Mouse (Mus musculus) thymus, postnatal 14 days (tissue): ENCODE measurements around the gene Msh6.
"Not testable (repeated sequence)": the region's sequence is repeated elsewhere in the genome, so short reads cannot be mapped to it uniquely, and the experiment has no call there.

ENCODE experiments used
- DNase-seq: peaks from one replicate; pipeline ENCODE4 v3.0.0; 2021

The Msh6 gene

DNA sequence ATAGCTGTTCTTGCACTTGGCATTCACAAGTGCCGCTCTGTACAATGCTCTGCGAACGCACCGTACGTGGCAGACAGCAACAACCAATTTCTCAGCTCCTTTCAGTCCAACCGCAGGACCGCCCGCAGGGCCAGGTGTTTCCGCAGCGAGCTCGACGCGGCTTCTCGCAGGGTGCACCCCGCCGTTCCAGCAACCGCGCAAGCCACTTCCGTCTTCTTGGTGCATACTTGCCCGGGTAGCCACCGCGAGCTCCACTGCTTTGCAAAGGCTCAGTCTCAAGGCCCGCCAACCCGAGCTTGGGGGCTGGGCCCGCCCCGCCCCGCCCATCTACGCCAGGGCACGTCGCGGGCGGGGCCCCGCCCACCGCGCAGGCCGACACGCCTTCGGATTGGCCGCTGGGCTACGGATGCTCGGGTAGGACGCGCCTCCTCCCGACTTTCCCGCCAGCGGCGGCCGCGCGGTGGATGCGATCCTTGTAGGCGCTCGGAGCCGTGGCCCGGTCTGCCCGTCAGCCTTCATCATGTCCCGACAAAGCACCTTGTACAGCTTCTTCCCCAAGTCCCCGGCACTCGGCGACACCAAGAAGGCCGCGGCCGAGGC is at the start of gene Msh6:
Msh6 (plus strand) TSS at position 434 of the 600 bp plus-strand sequence.
- peak; percentile 99 for DNase-seq

DNA sequence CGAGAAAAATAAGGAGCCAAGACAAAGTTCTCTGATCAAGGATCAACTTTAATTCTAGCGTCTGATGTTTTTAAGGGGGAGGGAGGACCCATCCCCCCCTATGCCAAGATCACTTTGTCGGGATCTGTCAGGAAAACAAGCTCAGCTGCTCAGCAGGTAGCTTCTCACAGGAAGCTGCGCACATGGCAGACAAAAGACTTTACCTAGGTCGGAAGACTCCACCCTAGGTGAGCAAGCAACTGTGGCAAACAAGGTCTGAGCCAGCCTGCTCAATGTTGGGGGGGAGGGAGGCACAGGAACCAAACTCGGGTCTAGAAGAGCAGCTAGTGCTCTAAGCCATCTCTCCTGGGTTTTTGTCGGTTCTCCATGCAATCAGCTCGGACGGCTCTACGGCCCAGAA is 40.5 kb upstream of the Msh6 start:
- DNase-seq, result no peak

DNA sequence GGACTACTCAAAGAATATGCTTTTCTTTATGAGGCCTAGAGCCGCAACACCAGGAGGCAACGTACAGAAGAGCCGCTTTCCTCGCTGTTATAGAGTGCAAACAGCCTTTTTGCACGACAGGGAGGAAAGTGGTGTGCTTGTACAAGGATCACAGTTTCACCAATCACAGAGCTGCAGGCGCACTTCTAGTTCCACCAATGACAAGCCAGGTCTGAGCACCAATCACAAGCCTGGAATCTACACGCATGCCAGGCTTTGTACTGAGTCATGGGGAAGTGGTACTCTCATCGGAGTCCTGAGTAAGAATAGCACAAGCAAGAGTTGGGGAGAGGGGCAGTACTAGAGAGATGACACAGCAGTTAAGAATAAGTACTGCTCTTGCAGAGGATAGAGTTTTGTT is 40.1 kb upstream of the Msh6 start:
- DNase-seq, result no peak

DNA sequence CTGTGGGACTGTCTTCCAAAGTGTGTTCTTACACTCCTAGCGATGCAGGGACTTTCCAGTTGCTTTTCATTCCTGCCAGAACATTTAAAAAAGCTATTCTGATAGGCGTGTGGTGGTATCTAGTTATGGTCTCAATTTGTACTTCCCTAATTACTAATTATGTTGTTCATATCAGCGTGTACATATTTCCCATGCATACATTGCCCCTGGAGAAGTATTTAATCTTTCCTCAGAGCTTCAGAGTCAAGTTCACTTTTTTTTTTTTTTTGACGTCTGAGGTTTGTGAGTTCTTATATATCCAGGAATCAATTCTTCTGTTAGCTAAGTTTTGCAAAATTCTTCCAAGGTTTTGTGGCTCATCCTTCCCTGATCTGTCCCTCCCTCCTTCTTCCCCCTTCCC is 38.7 kb upstream of the Msh6 start:
- no peak for DNase-seq

DNA sequence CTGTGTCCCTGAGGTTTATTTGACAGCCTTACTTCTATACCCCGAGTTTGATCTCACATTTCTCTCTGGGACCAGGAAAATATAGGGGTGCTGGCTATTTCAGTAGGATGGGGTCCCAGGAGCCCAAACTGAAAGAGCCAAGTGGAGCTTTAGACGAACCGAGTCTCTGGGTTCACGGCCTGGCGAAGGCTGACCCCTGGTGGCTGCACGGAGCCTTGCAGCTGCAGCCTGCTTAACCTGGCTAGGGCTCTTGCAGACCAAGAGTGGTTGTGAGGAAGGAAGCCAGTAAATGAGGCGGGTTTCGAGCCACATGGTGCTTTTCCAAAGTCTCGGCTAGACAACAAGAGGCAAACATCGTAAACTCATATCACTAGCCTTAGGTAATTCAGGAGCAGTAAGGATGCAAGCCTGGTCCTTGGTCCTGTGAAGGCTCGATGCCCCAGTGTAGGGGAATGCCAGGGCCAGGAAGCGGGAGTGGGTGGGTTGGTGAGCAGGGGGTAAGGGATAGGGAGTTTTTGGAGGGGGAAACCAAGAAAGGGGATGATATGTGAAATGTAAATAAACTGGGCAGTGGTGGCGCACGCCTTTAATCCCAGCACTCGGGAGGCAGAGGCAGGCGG is 25.8 kb upstream of the Msh6 start:
- DNase-seq, result peak; percentile 83

DNA sequence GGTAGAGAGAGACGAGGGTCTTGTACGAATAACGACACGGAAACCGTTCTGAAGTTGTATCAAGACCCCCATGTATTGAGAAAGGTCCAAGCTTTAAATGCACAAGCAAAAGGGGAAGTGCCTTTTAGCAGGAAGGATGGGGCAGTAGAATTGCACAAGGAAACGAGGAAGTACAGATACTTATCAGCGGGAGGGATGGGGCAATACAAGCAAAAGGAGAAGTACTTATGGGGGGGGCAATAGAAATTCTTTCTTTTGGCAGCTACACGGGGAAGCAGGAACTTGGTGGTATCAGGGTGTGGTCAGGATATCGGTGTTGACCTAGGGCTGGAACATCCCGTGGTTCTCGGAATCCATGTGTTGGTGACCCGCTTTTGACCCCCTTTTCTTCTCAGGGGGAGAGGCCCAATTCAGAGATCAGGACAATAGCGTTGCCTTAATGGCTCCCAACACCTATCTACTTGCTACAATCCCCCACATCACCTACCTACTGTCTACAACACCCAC is 20.2 kb upstream of the Msh6 start:
- DNase-seq, result not testable (repeated sequence)

DNA sequence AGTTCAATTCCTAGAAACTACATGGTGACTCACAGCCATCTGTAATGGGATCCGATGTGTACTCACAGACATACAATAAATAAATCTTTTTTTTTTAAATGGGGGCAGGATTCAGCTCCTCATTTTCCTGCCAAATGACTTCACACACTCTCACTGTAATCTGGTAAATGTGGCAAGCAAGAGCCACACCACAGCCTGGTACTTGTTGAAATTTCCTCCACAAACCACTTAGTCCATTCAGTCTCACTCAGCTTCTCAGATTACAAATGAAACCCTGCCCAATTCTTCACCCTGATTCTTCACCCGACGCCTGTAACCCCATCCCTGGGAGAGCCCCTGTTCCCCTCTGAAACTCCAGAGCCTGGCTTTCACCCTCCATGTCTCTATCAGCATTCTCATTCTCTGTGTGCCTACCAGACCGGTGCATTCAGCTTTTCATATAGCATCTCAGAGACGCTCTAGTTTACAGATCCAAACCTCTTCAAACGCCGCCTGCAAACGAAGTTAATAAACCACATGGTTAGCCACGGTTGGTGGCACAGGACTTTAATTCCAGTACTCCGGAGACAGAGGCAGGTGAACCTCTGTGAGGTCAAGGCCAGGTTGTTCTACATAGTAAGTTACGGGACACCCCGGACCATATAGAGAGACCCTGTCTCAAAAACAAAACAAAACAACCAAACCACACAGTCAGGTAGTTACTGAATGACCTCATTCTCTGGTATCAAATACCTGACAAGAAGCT is 17.6 kb upstream of the Msh6 start:
- no peak for DNase-seq

DNA sequence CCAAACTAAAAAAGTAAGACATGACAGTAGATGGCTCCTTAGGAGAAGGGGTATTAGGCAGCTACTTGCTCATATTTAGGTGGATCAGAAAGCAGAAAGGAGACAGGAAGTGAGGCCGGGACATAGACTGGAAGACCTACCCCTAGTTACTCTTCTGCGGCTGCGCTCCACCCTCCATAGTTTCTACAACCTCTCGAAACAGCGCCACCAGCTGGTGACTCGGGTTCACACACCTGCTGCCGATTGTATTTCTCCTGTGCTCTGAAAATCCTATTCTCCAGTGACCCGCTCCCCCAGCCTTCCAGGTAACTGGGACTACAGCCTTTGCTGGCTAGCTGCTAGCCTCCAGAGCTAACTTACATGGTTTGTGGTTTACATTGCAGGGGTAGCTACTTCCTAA is 16.6 kb upstream of the Msh6 start:
- DNase-seq, result peak; percentile 44

DNA sequence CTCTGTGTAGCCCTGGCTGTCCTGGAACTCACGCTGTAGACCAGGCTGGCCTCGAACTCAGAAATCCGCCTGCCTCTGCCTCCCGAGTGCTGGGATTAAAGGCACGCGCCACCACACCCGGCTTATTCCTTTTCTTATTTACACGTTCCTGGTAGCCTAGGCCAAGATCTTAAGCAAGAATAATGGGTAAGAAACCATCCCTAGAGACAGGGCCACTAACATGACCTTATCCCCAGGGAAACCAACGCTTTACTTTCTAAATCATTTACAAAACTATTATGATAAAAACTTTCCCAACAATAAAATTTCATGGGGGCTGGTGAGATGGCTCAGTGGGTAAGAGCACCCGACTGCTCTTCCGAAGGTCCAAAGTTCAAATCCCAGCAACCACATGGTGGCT is 15.5 kb upstream of the Msh6 start:
- not testable (repeated sequence) for DNase-seq

DNA sequence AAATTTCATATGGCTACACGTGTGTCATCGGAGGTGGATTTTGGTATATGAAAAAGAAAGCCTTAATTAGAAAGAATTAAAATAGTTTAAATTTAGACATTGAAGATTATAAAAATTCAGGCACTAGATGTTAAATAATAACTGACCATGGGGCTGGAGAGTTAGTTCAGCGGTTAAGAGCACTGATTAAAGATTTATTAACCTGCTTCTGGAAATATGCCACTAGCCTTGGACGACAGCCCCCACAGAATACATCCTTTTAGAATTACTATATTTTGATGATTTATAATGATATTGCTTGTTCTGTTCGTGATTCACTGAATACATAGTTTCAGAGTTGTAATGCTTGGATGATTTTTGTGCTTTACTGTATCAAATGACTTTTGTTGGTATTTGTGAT is 14.9 kb upstream of the Msh6 start:
- not testable (repeated sequence) for DNase-seq

DNA sequence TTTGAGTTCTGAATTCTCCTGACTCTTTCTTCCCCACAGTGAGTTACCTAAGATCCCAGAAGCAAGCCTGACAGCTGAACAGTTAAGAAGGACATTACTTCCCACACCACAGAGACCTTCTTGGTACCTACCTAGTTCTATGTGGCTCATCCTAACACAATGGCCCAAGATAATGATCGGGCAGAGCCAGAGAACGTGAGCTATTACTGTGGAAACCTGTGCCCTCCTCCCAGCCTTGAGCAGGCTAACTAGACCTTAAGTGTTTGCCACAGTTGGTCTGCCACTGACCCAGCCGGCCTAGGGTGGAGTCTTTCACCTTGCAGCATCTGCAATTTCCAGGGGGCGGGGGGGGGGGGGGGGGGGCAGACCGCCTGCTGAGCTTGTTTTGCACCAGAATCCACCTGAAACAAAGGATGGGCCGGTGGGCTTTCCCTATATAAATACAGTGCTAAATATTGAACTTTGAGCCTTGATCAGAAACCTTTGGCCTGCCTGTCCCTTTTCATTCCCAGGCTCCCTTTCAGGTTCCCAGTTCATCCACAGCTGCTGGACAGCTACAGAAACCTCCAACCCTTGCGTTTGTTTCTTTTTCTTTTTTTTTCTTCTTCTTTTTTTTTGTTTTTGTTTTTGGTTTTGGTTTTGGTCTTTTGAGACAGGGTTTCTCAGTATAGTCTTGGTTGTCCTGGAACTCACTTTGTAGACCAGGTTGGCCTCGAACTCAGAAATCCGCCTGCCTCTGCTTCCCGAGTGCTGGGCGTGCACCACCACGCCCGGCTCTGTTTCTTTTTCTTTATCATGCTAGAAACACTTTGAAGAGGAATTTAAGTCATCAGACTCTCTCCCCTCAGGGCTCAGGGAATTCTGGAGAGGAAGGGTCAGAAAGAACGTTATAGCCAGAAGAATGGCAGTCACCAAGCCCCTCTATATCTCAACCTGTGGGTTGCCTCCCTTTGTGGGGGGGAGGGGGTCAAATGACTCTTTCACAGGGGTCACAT is 11.5 kb upstream of the Msh6 start:
- DNase-seq, result no peak

DNA sequence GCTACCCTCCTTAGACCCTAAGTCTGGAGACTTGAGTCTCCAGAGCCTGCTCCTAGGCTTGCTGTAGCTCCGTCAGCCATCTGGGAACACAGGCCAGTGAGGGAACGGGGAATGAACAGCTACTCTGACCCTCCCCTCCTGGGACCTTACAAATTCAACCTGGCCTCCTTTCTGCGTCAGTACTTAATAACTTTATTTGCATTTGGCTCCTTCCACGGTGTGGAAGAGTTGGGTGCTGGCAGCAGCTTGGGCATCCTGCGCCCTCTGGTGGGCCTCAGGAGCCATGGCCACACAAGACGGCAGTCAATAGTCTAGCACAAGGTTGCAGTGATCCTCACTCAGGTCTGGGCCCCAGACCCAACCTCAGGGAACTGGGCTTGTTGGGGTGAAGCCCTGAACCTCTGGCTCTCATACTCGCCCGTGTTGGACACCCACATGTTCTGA is 6.4 kb upstream of the Msh6 start:
- peak; percentile 21 for DNase-seq

DNA sequence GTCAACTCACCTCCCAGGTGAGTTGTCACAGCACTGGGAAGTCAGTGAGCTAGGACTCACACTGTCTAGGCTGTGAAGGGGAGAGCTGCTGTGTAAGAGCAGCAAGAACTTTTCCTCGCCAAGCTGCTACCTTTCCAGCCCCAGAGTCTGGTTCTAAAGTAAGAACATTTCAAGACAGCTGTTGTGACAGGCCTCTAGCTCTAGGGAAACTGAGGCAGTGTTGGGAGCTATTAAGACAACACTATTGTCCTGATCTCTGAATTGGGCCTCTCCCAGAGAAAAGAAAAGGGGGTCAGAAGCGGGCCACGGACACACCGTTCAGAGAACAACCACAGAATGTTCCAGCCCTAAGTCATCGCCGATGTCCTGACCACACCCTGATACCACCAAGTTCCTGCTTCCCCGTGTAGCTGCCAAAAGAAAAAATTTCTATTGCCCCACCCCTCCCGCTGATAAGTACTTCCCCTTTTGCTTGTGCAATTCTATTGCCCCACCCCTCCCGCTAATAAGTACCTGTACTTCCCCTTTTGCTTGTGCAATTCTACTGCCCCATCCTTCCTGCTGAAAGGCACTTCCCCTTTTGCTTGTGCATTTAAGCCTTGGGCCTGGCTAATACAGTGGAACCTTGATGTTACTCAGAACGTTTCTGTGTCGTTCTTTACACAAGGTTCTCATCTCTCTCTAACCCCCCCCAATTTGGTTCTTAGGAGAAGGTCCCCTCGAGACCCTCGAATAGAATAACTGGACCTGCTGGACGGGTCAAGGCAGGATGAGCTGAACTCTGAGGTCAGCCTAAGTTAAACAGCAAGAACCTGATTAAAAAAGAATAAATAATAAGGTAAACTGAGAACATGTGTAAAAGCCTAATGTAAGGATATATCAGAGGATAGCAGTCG is 2.9 kb upstream of the Msh6 start:
- not testable (repeated sequence) for DNase-seq

DNA sequence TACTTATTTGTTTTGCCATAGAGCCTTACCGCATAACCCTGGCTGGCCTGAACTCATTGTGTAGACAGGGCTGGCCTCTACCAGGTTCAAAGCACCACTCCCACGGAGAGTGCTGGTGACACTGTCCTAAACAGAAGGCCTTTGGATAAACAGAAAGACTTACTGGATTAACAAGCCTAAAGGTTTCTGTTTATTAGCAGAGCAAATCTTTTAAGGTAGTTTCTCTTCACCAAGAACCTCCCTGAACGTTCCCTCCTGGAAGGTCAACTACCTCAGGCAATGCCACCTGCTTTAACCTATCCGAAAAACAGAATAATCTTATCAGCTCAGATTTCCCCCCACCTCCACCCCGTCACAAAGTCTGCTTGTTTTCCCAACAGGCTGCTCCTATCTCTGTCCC is 2.0 kb upstream of the Msh6 start:
- DNase-seq, result no peak

DNA sequence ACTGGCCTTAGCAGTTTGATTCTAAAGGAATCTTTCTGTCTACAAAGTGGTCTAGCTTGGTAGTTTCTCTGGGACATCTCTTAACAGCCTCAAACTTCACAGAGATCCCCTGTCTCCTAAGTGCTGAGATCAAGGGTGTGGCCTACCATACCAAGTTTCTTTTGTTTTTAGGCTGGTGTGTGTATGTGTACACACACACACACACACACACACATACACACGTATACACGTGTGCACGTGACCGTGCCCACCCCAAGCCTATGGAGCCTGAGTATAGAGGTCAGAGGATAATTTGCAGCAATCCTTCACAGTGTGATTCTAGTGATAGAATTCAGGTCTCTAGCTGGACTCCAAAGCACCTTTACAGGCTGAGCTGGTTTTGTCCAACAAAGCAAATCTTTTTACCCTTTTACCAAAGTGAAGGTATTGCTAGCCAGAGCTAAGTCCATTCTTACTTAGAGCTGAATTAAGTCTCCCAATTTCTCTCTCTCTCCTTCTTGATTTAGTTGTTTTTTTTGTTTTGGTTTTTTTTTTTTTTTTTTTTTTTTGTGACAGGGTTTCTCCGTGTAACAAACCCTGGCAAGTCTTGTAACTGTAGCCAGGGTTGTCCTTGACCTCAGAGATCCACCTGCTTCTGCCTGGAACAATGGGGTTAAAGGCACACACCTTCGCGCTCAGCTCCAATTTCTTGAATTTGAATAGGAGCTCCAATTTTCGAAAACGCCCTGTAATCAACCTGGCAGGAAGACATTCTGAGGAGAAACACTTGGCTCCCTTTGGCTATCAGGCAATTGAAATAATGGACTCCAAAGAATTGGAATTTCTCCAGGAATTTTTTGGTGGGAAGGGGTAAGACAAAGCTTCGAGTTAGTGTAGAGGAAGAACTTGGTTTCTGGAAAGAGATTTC is 1.3 kb upstream of the Msh6 start:
- peak; percentile 29 for DNase-seq

DNA sequence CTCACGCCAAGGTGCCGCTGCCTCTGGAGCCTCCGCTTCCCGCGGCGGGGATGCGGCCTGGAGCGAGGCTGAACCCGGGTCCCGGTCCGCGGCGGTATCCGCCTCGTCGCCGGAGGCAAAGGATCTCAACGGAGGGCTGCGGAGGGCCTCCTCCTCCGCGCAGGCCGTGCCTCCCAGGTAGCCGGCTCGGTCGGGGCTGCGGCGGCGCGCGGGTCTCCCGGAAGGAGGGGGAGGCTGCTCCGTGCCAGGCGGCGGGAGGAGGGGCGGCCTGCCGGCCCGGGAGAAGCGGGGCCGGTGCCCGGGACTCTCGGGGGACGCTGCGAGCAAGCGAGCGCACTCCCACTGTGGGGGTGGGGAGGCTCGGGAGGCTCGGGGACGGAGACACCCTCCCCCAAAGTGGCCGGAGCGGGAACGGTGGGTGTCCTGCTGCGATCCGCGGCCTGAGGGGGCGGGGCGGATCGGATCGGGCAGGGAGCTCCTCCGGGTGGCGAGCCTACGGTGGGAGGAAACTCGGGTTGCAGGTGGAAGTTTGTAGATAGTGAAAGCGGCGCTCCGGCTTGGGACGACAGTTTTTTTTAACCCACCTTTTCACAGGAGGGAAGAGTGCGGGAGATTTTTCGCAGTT is 479 bp downstream of the Msh6 start:
- DNase-seq, result peak; percentile 83

DNA sequence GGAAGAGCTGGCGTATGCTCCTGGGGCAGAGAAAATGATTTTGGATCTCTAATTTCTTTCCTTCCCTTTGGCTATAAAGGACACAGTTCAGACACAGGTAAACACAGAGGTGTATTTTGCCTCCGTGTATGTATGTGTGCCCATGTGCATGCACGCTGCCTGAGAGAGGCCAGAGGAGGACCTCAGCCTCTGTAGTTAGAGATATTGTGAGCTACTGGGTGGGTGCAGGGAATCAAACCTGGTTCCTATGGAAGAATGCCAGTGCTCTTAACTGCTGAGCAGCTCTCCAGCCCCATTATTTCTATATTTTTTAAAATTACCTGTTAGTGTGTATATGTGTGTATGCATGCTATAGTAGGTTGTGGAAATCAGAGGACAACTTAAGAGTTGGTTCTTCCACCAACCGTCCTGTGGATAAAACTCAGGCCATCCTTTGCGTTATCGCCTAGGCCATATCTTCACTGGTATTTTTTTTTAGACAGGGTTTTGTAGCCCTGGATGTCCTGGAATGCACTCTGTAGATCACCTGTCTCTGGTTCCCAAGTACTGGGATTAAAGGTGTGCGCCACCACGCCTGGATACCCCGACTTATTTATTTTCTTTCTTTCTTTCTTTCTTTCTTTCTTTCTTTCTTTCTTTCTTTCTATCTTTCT is 1.4 kb downstream of the Msh6 start:
- no peak for DNase-seq

DNA sequence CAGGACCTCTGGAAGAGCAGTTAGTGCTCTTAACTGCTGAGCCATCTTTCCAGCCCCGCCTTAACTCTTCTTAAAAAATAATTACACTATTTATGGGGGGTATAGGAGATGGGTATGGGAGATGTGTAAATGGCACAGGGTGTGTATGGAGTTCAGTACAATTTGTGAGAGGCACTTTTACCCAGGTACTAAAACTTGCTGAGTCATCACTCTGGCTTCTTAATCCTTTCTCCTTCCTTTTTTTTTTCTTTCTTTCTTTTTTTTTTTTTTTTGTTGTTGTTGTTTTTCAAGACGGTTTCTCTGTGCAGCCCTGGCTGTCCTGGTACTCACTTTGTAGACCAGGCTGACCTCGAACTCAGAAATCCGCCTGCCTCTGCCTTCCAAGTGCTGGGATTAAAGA is 2.1 kb downstream of the Msh6 start:
- DNase-seq, result not testable (repeated sequence)

DNA sequence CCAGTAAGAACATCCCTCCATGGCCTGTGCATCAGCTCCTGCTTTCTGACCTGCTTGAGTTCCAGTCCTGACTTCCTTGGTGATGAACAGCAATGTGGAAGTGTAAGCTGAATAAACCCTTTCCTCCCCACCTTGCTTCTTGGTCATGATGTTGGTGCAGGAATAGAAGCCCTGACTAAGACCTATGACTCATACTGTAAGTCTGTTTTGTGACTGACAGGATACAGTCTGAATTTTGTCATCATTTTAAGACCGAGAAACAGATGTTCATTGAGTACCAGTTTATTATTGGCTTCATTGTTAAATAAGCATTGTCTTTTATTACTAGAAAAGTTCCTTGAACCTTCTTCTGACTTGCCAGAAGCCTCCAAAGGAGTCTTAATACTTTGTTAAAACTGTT is 4.8 kb downstream of the Msh6 start:
- DNase-seq, result not testable (repeated sequence)

DNA sequence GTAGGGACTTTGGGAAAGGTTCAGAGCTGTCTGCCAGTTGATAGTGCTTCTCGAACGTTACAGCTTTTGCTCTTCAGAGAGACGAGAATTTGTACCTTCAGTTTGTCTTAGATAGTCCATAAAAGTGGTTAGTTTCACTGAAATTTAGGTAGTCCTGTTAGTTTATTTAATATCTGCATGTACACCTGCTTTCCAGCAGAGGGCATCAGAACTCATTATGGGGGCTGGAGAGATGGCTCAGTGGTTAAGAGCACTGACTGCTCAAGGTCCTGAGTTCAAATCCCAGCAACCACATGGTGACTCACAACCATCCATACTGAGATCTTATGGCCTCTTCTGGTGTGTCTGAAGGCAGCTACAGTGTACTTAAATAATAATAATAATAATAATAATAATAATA is 7.2 kb downstream of the Msh6 start:
- DNase-seq, result peak; percentile 35
